Mouse (Mus musculus): ENCODE measurements at regions not wholly inside any gene's neighbourhood (a gene's known extent, or its start where the extent isn't known, plus 50 kb on each side); places are given as distances from the start of the nearest gene placed in this dataset.

GRCm38 (mm10) chr16:95794876-95795275 is 93.0 kb downstream of the Ets2 start:
- no peak for TF ChIP-seq CTCF (IDR thresholded peaks at IDR 0.05; ENCODE audit: low read depth, low read length)
- TF ChIP-seq GATA2 (IDR thresholded peaks at IDR 0.05; ENCODE audit: borderline replicate concordance, low read depth, low read length): no peak
- no peak for TF ChIP-seq TAL1 (conservative IDR thresholded peaks at IDR 0.05; ENCODE audit: low read depth, low read length)
- no peak for TF ChIP-seq GATA1 (IDR thresholded peaks at IDR 0.05; ENCODE audit: borderline replicate concordance, low read length)

Data from G1E (cell line).